Mouse (Mus musculus) olfactory bulb, adult 2 months (tissue): ENCODE measurements around the gene Tnrc6a.

ENCODE experiments used
- CTCF ChIP-seq: fragments of 200-500 bp; IDR thresholded peaks from 2 replicates; pipeline ENCODE4 v1.5.1; 2012; ENCODE audit warnings: low read depth, mild to moderate bottlenecking, low read length, moderate library complexity; ENCODE audit not compliant: insufficient read depth
- POLR2A ChIP-seq: fragments of 200-500 bp; IDR thresholded peaks from 2 replicates; pipeline ENCODE4 v1.6.1; 2012; ENCODE audit warnings: mild to moderate bottlenecking, low read depth, low read length, moderate library complexity; ENCODE audit not compliant: insufficient read depth

GRCm38 (mm10) chr7:123084708-123085107 lies 39.0 kb upstream of the Tnrc6a start:
- TF ChIP-seq CTCF (no peak), POLR2A (no peak)
